Mouse (Mus musculus): ENCODE results near the gene Hist1h4f.

GRCm38 (mm10) chr13:23586940-23587225, 35.4 kb upstream of the Hist1h4f start:
- no peak for TF ChIP-seq CTCF (IDR thresholded peaks at IDR 0.05; ENCODE audit: low read depth, low read length)
- TF ChIP-seq POLR2A (IDR thresholded peaks at IDR 0.05; ENCODE audit: extremely low read depth, insufficient read depth, low read length) = no peak

Measured in liver, adult 2 months (tissue).